Mouse (Mus musculus) midbrain, embryonic 16.5 days (tissue): ENCODE data around the gene Hes2. TPM values are rescaled to one million over a fixed set of nuclear protein-coding genes. Genes with fewer than 3 reads are reported as not detected.

ENCODE experiments used
- ATAC-seq: fragments of 200-750 bp; cut with Nextera tagmentation; 2 replicates; pipeline ENCODE4 v1.8.0; 2017; ENCODE audit warnings: moderate TSS enrichment
- H3K27ac ChIP-seq: fragments of 300-500 bp; sonication (generic); 2 replicates; pipeline ENCODE4 v1.5.1; 2014; ENCODE audit warnings: mild to moderate bottlenecking, low read length, mixed read lengths
- H3K27me3 ChIP-seq: fragments of 300-500 bp; sonication (generic); 2 replicates; pipeline ENCODE4 v1.6.1; 2014; ENCODE audit warnings: low read depth, low read length, mixed read lengths; ENCODE audit not compliant: control insufficient read depth, insufficient read depth
- H3K36me3 ChIP-seq: fragments of 300-500 bp; sonication (generic); 2 replicates; pipeline ENCODE4 v1.6.1; 2014; ENCODE audit warnings: mild to moderate bottlenecking, low read length, moderate library complexity, mixed read lengths; ENCODE audit not compliant: control insufficient read depth, insufficient read depth
- H3K4me1 ChIP-seq: fragments of 300-500 bp; sonication (generic); 2 replicates; pipeline ENCODE4 v1.6.1; 2014; ENCODE audit warnings: mild to moderate bottlenecking, low read length, mixed read lengths; ENCODE audit not compliant: control insufficient read depth, insufficient read depth
- H3K4me2 ChIP-seq: fragments of 300-500 bp; sonication (generic); 2 replicates; pipeline ENCODE4 v1.6.1; 2014; ENCODE audit warnings: mild to moderate bottlenecking, low read length, mixed read lengths
- H3K4me3 ChIP-seq: fragments of 300-500 bp; sonication (generic); 2 replicates; pipeline ENCODE4 v1.5.1; 2014; ENCODE audit warnings: low read depth, mild to moderate bottlenecking, low read length, moderate library complexity, mixed read lengths
- H3K9ac ChIP-seq: fragments of 300-500 bp; sonication (generic); 2 replicates; pipeline ENCODE4 v1.6.1; 2014; ENCODE audit warnings: low read depth, low read length, mixed read lengths
- H3K9me3 ChIP-seq: fragments of 300-500 bp; sonication (generic); replicated peaks from 2 replicates; pipeline ENCODE4 v1.6.1; 2014; ENCODE audit warnings: mild to moderate bottlenecking, low read length, mixed read lengths; ENCODE audit not compliant: control insufficient read depth, poor library complexity, severe bottlenecking
- WGBS: fragments of 180-500 bp; shearing (Covaris S2); extraction: QIAGEN DNeasy Blood & Tissue Kit; methylation state at CpG from one replicate; pipeline ENCODE4 v1.1.7; 2014; 5-methylcytosine and 5-hydroxymethylcytosine counted together
- polyA plus RNA-seq: library from polyadenylated mRNA; unstranded; fragments of >200 nt; fragmentation: Nextera tagmentation; extraction: Ambion mirVana; gene quantifications from 2 replicates; pipeline ENCODE4 v1.2.1, GENCODE M21; 2015

The Hes2 gene
- polyA plus RNA-seq, 1 experiment from 2014 or later, result not detected

- peak overlapping the region; percentile 33 for H3K4me2 ChIP-seq
- H3K4me1 ChIP-seq, result peaks cover 18% of the 10 kb centered on the region
- no peaks in the 10 kb centered on the region for H3K27me3 ChIP-seq
- peak overlapping the region; percentile 66 for H3K27ac ChIP-seq
- H3K9ac ChIP-seq, result peak overlapping the region; percentile 43; the same call in 1 of the 2 replicates
- H3K36me3 ChIP-seq, result no peaks in the 10 kb centered on the region
- 5% methylated on average over 19 of the region's 19 CpGs for WGBS
- no peaks in the 10 kb centered on the region for H3K9me3 ChIP-seq
- peak; percentile 69 for ATAC-seq
- H3K4me3 ChIP-seq, result peak overlapping the region; percentile 8
These were observed 27.0 kb downstream of the Hes2 start for GRCm38 (mm10) chr4:152185510-152186204.

DNA sequence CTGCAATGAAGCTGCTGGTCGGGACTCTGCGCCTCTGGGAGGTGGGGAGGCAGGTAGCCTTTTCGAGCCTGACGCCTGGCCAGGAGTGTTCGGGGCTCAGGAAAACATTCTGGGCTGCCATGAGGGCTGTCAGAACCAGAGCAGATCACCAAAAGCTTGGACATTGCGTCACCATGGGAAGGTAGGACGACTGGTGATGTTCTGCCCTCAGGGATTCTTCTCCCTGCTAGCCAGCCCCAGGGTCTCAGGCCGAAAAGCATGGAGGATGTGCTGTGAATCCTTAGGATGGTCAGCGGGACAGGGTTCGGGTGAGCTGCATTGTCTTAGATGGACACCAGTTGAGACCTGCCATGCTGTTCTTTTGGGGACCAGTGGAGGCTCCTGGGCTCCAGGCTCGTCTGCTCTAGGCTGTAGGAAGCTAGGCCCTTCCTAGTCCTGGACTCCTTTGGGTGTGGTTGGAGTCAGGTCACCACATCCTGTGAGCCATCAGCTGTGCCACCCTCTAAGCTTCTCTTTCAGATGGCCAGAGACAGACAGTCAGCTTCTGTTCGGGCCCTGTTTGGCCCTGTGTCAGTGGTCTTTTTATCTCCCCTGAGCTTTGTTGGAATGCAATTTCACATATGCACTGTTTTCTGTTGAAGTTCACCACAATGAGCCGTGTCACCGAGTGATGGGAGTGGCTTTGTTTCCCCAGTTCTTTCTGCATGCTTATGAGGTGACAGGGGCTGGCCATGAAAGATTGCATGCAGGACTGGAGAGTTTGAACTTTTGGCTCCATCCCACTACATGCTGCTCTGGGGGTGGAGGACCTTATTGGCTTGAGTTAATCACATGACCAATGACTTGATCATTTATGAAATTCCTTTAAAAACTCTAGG lies 27.8 kb downstream of the Hes2 start:
- H3K9me3 ChIP-seq, result no peaks in the 10 kb centered on the region
- H3K4me2 ChIP-seq, result peak overlapping the region; percentile 33
- H3K27me3 ChIP-seq, result no peaks in the 10 kb centered on the region
- peaks cover 20% of the 10 kb centered on the region for H3K4me1 ChIP-seq
- H3K4me3 ChIP-seq, result peak overlapping the region; percentile 8
- 38% methylated on average over 14 of the region's 14 CpGs for WGBS
- ATAC-seq, result peak; percentile 3; the same call in 1 of the 2 replicates
- H3K27ac ChIP-seq, result peak overlapping the region; percentile 66
- peak overlapping the region; percentile 43; the same call in 1 of the 2 replicates for H3K9ac ChIP-seq
- H3K36me3 ChIP-seq, result no peaks in the 10 kb centered on the region

DNA sequence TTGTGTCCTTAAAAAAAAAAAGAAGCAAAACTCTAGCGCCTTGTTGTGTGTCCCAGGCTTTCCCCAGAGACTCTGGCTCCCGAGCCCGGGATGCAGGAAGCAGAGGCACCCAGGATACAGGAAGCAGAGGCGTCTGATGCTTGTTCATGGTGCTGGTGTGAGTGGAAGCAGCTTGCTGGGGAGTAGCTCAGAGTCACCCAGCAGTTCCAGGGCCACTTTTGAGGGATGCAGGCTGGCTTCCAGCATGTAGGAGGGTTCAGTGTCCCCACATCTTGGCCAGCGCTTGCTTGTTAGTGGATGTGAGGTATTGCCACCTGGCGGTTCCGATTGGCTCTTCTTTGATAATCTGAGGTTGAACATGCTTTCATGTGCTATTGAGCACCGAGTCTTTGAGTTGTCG lies 28.5 kb downstream of the Hes2 start:
- Histone ChIP-seq H3K4me3 (no peak overlapping the region), H3K9me3 (no peaks in the 10 kb centered on the region), H3K27ac (no peak overlapping the region), H3K9ac (no peak overlapping the region), H3K4me1 (peaks cover 20% of the 10 kb centered on the region), H3K4me2 (no peak overlapping the region), H3K36me3 (no peaks in the 10 kb centered on the region), H3K27me3 (no peaks in the 10 kb centered on the region)
- 94% methylated on average over 9 of the region's 9 CpGs for WGBS
- ATAC-seq, result no peak

- H3K27ac ChIP-seq, result no peak overlapping the region
- no peaks in the 10 kb centered on the region for H3K27me3 ChIP-seq
- H3K4me2 ChIP-seq, result no peak overlapping the region
- H3K4me1 ChIP-seq, result peaks cover 23% of the 10 kb centered on the region
- no peak overlapping the region for H3K4me3 ChIP-seq
- H3K36me3 ChIP-seq, result no peaks in the 10 kb centered on the region
- WGBS, result 96% methylated on average over 2 of the region's 2 CpGs
- ATAC-seq, result no peak
- no peak overlapping the region for H3K9ac ChIP-seq
- no peaks in the 10 kb centered on the region for H3K9me3 ChIP-seq
These were observed 30.0 kb downstream of the Hes2 start for GRCm38 (mm10) chr4:152188651-152189050.

GRCm38 (mm10) chr4:152189071-152189470 lies 30.4 kb downstream of the Hes2 start:
- H3K4me2 ChIP-seq, result no peak overlapping the region
- WGBS, result 91% methylated on average over 6 of the region's 6 CpGs
- H3K4me1 ChIP-seq, result peaks cover 23% of the 10 kb centered on the region
- H3K9me3 ChIP-seq, result no peaks in the 10 kb centered on the region
- no peak overlapping the region for H3K4me3 ChIP-seq
- no peak for ATAC-seq
- H3K36me3 ChIP-seq, result no peaks in the 10 kb centered on the region
- H3K9ac ChIP-seq, result no peak overlapping the region
- no peaks in the 10 kb centered on the region for H3K27me3 ChIP-seq
- H3K27ac ChIP-seq, result no peak overlapping the region

DNA sequence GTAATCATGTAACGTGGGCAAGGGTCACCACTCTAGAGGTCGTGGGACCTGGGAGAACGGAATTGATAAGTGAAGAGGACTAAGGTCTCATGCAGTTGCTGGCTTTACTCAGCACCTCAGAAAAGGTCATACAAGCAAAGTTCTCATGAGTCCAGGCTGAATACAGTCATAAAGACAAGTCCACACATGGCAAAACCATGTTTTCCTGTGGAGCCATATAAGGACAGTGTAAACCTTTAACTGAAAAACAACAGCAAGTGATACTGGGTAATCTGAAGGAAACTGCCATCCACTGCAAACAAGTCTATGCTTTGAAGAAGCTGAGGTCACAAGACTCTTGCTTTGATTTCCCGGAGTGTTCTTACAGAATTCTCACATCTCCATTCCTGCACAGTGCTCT lies 31.0 kb downstream of the Hes2 start:
- Histone ChIP-seq H3K4me2 (no peak overlapping the region), H3K9me3 (no peaks in the 10 kb centered on the region), H3K4me1 (peaks cover 23% of the 10 kb centered on the region), H3K4me3 (no peak overlapping the region), H3K27me3 (no peaks in the 10 kb centered on the region), H3K9ac (no peak overlapping the region), H3K27ac (no peak overlapping the region), H3K36me3 (no peaks in the 10 kb centered on the region)
- no peak for ATAC-seq
- WGBS, result 93% methylated on average over 4 of the region's 4 CpGs

DNA sequence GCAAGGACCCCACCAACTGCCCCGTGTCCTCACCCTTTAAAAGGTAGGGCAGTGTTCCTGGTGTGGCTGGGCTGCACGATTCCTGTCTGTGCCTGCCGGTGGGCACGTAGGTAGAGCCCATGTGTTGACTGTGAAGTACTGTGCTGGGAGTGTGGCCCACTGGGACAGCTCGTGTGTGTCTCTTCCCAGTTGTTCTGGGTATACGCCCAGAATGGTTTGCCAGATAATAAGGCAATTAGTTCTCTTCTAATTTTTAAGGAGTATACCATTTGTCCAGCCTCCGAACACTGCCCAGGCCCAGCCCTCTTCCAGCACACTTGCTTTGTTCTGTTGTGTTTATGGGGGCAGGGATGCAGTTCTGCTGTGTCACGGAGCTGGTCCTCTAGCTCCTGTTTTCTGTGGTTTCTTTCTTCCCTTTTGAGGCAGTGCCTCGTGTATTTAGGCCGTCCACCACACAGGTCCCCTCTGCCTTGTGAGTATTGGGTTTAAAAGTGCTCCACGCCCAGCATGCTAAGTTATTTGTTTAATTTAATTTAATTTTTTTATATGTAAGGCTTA lies 31.5 kb downstream of the Hes2 start:
- Histone ChIP-seq H3K4me2 (no peak overlapping the region), H3K27ac (no peak overlapping the region), H3K9ac (no peak overlapping the region), H3K27me3 (no peaks in the 10 kb centered on the region), H3K36me3 (no peaks in the 10 kb centered on the region), H3K4me3 (no peak overlapping the region), H3K9me3 (no peaks in the 10 kb centered on the region), H3K4me1 (peaks cover 22% of the 10 kb centered on the region)
- no peak for ATAC-seq
- WGBS, result 66% methylated on average over 11 of the region's 11 CpGs

DNA sequence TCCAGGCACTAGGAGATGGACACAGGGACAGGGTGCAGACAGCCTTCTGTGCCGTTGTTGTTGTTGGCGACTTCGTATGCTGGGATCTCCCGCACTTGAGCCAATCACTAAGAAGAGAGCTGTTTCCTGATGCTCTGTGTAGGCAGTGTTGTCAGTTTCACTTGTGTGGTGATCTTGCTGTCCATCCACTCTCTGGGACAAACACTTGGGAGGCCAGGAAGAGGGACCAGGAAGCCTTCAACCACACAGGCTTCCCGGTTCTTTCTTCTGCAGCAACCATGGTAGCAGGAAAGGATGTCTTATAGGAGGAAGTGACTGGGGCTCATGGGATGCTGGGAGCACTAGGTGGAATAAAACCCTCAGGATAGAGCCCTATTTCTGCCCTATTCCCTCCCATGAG lies 32.0 kb downstream of the Hes2 start:
- Histone ChIP-seq H3K4me2 (no peak overlapping the region), H3K27ac (no peak overlapping the region), H3K36me3 (no peaks in the 10 kb centered on the region), H3K4me3 (no peak overlapping the region), H3K9ac (no peak overlapping the region), H3K27me3 (no peaks in the 10 kb centered on the region), H3K9me3 (no peaks in the 10 kb centered on the region), H3K4me1 (peaks cover 16% of the 10 kb centered on the region)
- WGBS, result 82% methylated on average over 5 of the region's 5 CpGs
- ATAC-seq, result no peak

DNA sequence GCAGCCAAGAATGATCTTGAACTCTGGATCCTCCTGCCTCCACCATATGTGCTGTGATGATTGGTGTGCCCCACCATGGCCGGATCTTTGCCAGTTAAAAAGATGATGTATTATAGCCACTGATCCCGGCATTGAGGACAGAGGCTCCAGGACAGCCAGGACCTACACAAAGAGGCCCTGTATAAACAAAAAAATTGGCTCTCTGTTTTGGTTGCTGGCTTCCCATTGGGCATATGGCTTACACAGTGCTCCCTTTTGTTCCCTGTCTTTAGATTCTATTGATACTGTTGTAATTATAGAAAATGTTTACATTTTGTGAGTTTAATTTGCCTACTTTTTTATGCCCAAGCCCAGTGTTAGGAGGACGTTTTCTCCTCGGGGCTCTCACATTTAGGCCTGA lies 33.9 kb downstream of the Hes2 start:
- Histone ChIP-seq H3K27me3 (no peaks in the 10 kb centered on the region), H3K4me2 (no peak overlapping the region), H3K9ac (0 out of 2 replicates have a peak overlapping the region, but pooled peaks have one; percentile 17), H3K9me3 (no peaks in the 10 kb centered on the region), H3K36me3 (no peaks in the 10 kb centered on the region), H3K4me1 (peaks cover 11% of the 10 kb centered on the region; the same call in 1 of the 2 replicates), H3K4me3 (no peak overlapping the region), H3K27ac (no peak overlapping the region)
- 34% methylated on average over 4 of the region's 4 CpGs for WGBS
- ATAC-seq, result no peak
